Comparison of ENCODE assay signal across 14 mouse cellular contexts in genomic region chr4:106870556-106870955, GRCm38 (mm10). TPM values are rescaled to one million over a fixed set of nuclear protein-coding genes. Genes with fewer than 3 reads are reported as not detected.
DNase-seq lines count a peak whose midpoint lies in the region; ATAC-seq and TF ChIP-seq lines count a peak whose summit lies in the region.
"Had no signal": no experiment of that assay in that cellular context is flagged by ENCODE, and none has a peak within 500 bp of the region (broad histone marks: within the 10 kb centered on the region; RNA-seq: fewer than 3 reads in every experiment).

No protein-coding gene starts in this region.

- no peaks in the 10 kb centered on the region for H3K9me3 ChIP-seq in MEL (replicated peaks; ENCODE audit: insufficient read depth, low read length)
- H3K9me3 ChIP-seq: forebrain, embryonic 13.5 days; heart, embryonic 15.5 days had no signal

- H3K27ac ChIP-seq in MEL (ENCODE audit: control insufficient read depth, low read depth, low read length), result peak overlapping the region; percentile 24; the same call in 1 of the 2 replicates
- H3K27ac ChIP-seq: forebrain, embryonic 13.5 days; heart, embryonic 15.5 days; kidney, postnatal 0 days had no signal

- peak in 1 of 2 experiments; percentile 31; a peak in 1 of 4 replicates for TF ChIP-seq POLR2A in MEL (IDR thresholded peaks at IDR 0.05; ENCODE audit: control insufficient read depth in 1 of 2, insufficient read depth in 1 of 2, low read depth in 1 of 2, low read length in 2 of 2, poor library complexity in 1 of 2)

- intact Hi-C loops in heart, postnatal 36 days (cut with DNase I), result no loop called here

- DNase-seq in CD4-positive, CD25-positive, alpha-beta regulatory T cell, adult 2 months (ENCODE audit: low read depth, low spot score), result peak; percentile 75
- DNase-seq in MEL (ENCODE audit: low read depth, low spot score), result peak; percentile 89
- DNase-seq in naive thymus-derived CD4-positive, alpha-beta T cell, adult 2 months (ENCODE audit: low read depth), result peak; percentile 61
- DNase-seq in testis, postnatal 10 days (ENCODE audit: low spot score), result no peak
- no peak for DNase-seq in heart, postnatal 36 days
- DNase-seq in heart, adult 18-20 months, result no peak
- DNase-seq: adrenal gland, adult 8-10 months; cerebellum, postnatal 14 days; left cerebral cortex, postnatal 4 days; midbrain, embryonic 14.5 days had no signal

- H3K79me2 ChIP-seq in MEL (ENCODE audit: control insufficient read depth, insufficient read depth, low read length, poor library complexity), result no peaks in the 10 kb centered on the region

- TF ChIP-seq CTCF in MEL (IDR thresholded peaks at IDR 0.05 in 2 of 3, conservative IDR thresholded peaks at IDR 0.05 in 1 of 3; ENCODE audit: control insufficient read depth in 1 of 3, insufficient read depth in 1 of 3, low read depth in 2 of 3, low read length in 3 of 3, poor library complexity in 1 of 3, severe bottlenecking in 1 of 3), result no peak

- H3K36me3 ChIP-seq in MEL (ENCODE audit: control insufficient read depth in 1 of 2, insufficient read depth in 2 of 2, low read length in 2 of 2), result peaks cover 0 to 17% of the 10 kb centered on the region in 2 experiments; a peak in 2 of 4 replicates
- H3K36me3 ChIP-seq: heart, embryonic 15.5 days had no signal

- TF ChIP-seq RAD21 in MEL (IDR thresholded peaks at IDR 0.05; ENCODE audit: low read depth, low read length), result no peak

- TF ChIP-seq EP300 in MEL (IDR thresholded peaks at IDR 0.05; ENCODE audit: low read depth in 1 of 2, low read length in 2 of 2), result 0 out of 4 replicates have a peak, but pooled peaks of 1 of the 2 experiments have one; percentile 28

- no peak overlapping the region for H3K9ac ChIP-seq in MEL (ENCODE audit: control insufficient read depth, low read depth, low read length, poor library complexity, severe bottlenecking)
- H3K9ac ChIP-seq: forebrain, embryonic 13.5 days; heart, embryonic 15.5 days had no signal

- ATAC-seq in inflammation-experienced regulatory T-cells, adult 6 months, result peak; percentile 76
- ATAC-seq: forebrain, embryonic 13.5 days had no signal

- H3K4me1 ChIP-seq in MEL (ENCODE audit: control insufficient read depth in 1 of 2, insufficient read depth in 2 of 2, low read length in 2 of 2), result peaks cover 7 to 22% of the 10 kb centered on the region in 2 experiments

- no peaks in the 10 kb centered on the region for H3K27me3 ChIP-seq in MEL (ENCODE audit: control insufficient read depth in 1 of 2, insufficient read depth in 2 of 2, low read length in 2 of 2)
- H3K27me3 ChIP-seq: forebrain, embryonic 13.5 days; heart, embryonic 15.5 days had no signal

- 0 out of 4 replicates have a peak overlapping the region, but pooled peaks of 1 of the 2 experiments have one; percentile 2 for H3K4me3 ChIP-seq in MEL (ENCODE audit: control insufficient read depth in 1 of 2, insufficient read depth in 1 of 2, low read depth in 2 of 2, low read length in 2 of 2)
- H3K4me3 ChIP-seq: forebrain, embryonic 13.5 days; heart, embryonic 15.5 days had no signal

TF ChIP-seq in MEL, 35 proteins besides CTCF, POLR2A, EP300 and RAD21:
- TF ChIP-seq TAL1 (IDR thresholded peaks at IDR 0.05; ENCODE audit: low read length) (peak; percentile 15; the same call in 1 of the 2 replicates), SIN3A (IDR thresholded peaks at IDR 0.05; ENCODE audit: low read length) (peak; percentile 37; the same call in 1 of the 2 replicates), GATA1 (IDR thresholded peaks at IDR 0.05; ENCODE audit: low read depth, low read length) (peak; percentile 78), USF1 (IDR thresholded peaks at IDR 0.05; ENCODE audit: low read depth, low read length) (no peak), JUND (IDR thresholded peaks at IDR 0.05; ENCODE audit: low read depth, low read length) (no peak), ZKSCAN1 (IDR thresholded peaks at IDR 0.05; ENCODE audit: low read depth, low read length) (no peak), RCOR1 (IDR thresholded peaks at IDR 0.05; ENCODE audit: low read depth, low read length) (0 out of 2 replicates have a peak, but pooled peaks have one; percentile 43), CHD1 (IDR thresholded peaks at IDR 0.05; ENCODE audit: low read depth, low read length) (no peak), ELF1 (IDR thresholded peaks at IDR 0.05; ENCODE audit: low read depth, low read length) (peak; percentile 57), TBP (IDR thresholded peaks at IDR 0.05; ENCODE audit: low read depth, low read length) (0 out of 2 replicates have a peak, but pooled peaks have one; percentile 31), NELFE (IDR thresholded peaks at IDR 0.05; ENCODE audit: low read depth, low read length) (peak; percentile 37; the same call in 1 of the 2 replicates)

RNA-seq across cellular contexts. Expression of gene Ssbp3, which starts 39.9 kb away (rescaled TPM):
- 28.3 and 30.5 TPM in 2 replicates for total RNA-seq in MEL (2012; rRNA removed)
- polyA plus RNA-seq in MEL (2012; ENCODE audit: insufficient read depth in 1 of 2, insufficient read length in 2 of 2, low read depth in 1 of 2, low replicate concordance in 2 of 2, missing spikeins in 1 of 2), result 100 to 1,000 TPM; 116 to 242 TPM
- polyA plus RNA-seq in inflammation-experienced regulatory T-cells, adult 6 months (2017; shearing (Covaris generic)), result 10 to 100 TPM; 36.1 to 45.6 (median 43.4) TPM
- 10 to 100 TPM; 38.7 to 39.4 TPM for total RNA-seq in heart, postnatal 36 days (2021)
- 10 to 100 TPM; 27.5 to 37.9 TPM for total RNA-seq in heart, adult 18-20 months (2021)

Comparison
In these comparisons a context has a peak if more than half of its experiments do, and no peak if none do; other contexts are left out.
1. DNase-seq: peak in CD4-positive, CD25-positive, alpha-beta regulatory T cell, adult 2 months (single experiment), MEL (single experiment) and naive thymus-derived CD4-positive, alpha-beta T cell, adult 2 months (single experiment); none in testis, postnatal 10 days (single experiment), heart, postnatal 36 days (0 of 2) and heart, adult 18-20 months (0 of 2).